Mouse (Mus musculus): Measurements from ENCODE around the gene Tbc1d23. TPM values are rescaled to one million over a fixed set of nuclear protein-coding genes. Genes with fewer than 3 reads are reported as not detected.

Tbc1d23 gene
- polyA plus RNA-seq, 1 experiment from 2014 or later = 34.5 TPM

GRCm38 (mm10) chr16:57191214-57191613 lies 40.1 kb downstream of the Tbc1d23 start:
- 94% methylated on average over 14 of the region's 14 CpGs for WGBS
- ATAC-seq (ENCODE audit: low read depth) = no peak
- H3K27me3 ChIP-seq (replicated peaks; ENCODE audit: control insufficient read depth, insufficient read depth, low read length) = no peaks in the 10 kb centered on the region

GRCm38 (mm10) chr16:57190390-57190789 lies 40.9 kb downstream of the Tbc1d23 start:
- H3K27ac ChIP-seq (replicated peaks; ENCODE audit: low read depth, low read length) = no peak overlapping the region
- H3K4me2 ChIP-seq (ENCODE audit: low read depth, low read length) = no peak overlapping the region
- H3K36me3 ChIP-seq (ENCODE audit: control insufficient read depth, insufficient read depth, low read length) = peaks cover 72% of the 10 kb centered on the region
- DNase-seq (ENCODE audit: low spot score) (no peak), ATAC-seq (ENCODE audit: low read depth) (no peak)
- H3K4me3 ChIP-seq (ENCODE audit: low read depth, low read length) = no peak overlapping the region
- no peaks in the 10 kb centered on the region for H3K4me1 ChIP-seq (ENCODE audit: control insufficient read depth, insufficient read depth, low read length)
- H3K9ac ChIP-seq (ENCODE audit: low read depth, low read length) = no peak overlapping the region
- WGBS = 95% methylated on average over 8 of the region's 8 CpGs
- H3K9me3 ChIP-seq (ENCODE audit: control insufficient read depth, low read length) = no peaks in the 10 kb centered on the region
- no peaks in the 10 kb centered on the region for H3K27me3 ChIP-seq (replicated peaks; ENCODE audit: control insufficient read depth, insufficient read depth, low read length)

More at GRCm38 (mm10) chr16:57191214-57191613, 40.1 kb downstream of the Tbc1d23 start:
- Histone ChIP-seq H3K4me3 (ENCODE audit: low read depth, low read length) (no peak overlapping the region), H3K4me1 (ENCODE audit: control insufficient read depth, insufficient read depth, low read length) (no peaks in the 10 kb centered on the region), H3K27ac (replicated peaks; ENCODE audit: low read depth, low read length) (no peak overlapping the region), H3K9ac (ENCODE audit: low read depth, low read length) (no peak overlapping the region), H3K9me3 (ENCODE audit: control insufficient read depth, low read length) (no peaks in the 10 kb centered on the region), H3K36me3 (ENCODE audit: control insufficient read depth, insufficient read depth, low read length) (peaks cover 64% of the 10 kb centered on the region), H3K4me2 (ENCODE audit: low read depth, low read length) (no peak overlapping the region)
- no peak for DNase-seq (ENCODE audit: low spot score)

- H3K27me3 ChIP-seq (replicated peaks; ENCODE audit: control insufficient read depth, insufficient read depth, low read length) = no peaks in the 10 kb centered on the region
- H3K4me1 ChIP-seq (ENCODE audit: control insufficient read depth, insufficient read depth, low read length) = no peaks in the 10 kb centered on the region
- ATAC-seq (ENCODE audit: low read depth) = no peak
- no peak for DNase-seq (ENCODE audit: low spot score)
- no peaks in the 10 kb centered on the region for H3K9me3 ChIP-seq (ENCODE audit: control insufficient read depth, low read length)
- H3K9ac ChIP-seq (ENCODE audit: low read depth, low read length) = no peak overlapping the region
- H3K36me3 ChIP-seq (ENCODE audit: control insufficient read depth, insufficient read depth, low read length) = peaks cover 70% of the 10 kb centered on the region
- 86% methylated on average over 2 of the region's 2 CpGs for WGBS
- no peak overlapping the region for H3K4me2 ChIP-seq (ENCODE audit: low read depth, low read length)
- no peak overlapping the region for H3K4me3 ChIP-seq (ENCODE audit: low read depth, low read length)
- no peak overlapping the region for H3K27ac ChIP-seq (replicated peaks; ENCODE audit: low read depth, low read length)
Measured at GRCm38 (mm10) chr16:57189493-57189892, 41.8 kb downstream of the Tbc1d23 start.

- no peak overlapping the region for H3K27ac ChIP-seq (replicated peaks; ENCODE audit: low read depth, low read length)
- H3K9me3 ChIP-seq (ENCODE audit: control insufficient read depth, low read length) = no peaks in the 10 kb centered on the region
- no peaks in the 10 kb centered on the region for H3K4me1 ChIP-seq (ENCODE audit: control insufficient read depth, insufficient read depth, low read length)
- H3K36me3 ChIP-seq (ENCODE audit: control insufficient read depth, insufficient read depth, low read length) = peaks cover 75% of the 10 kb centered on the region
- DNase-seq (ENCODE audit: low spot score) (no peak), ATAC-seq (ENCODE audit: low read depth) (no peak)
- no peak overlapping the region for H3K9ac ChIP-seq (ENCODE audit: low read depth, low read length)
- whole genome bisulfite sequencing = 94% methylated on average over 4 of the region's 4 CpGs
- H3K4me3 ChIP-seq (ENCODE audit: low read depth, low read length) = no peak overlapping the region
- H3K27me3 ChIP-seq (replicated peaks; ENCODE audit: control insufficient read depth, insufficient read depth, low read length) = no peaks in the 10 kb centered on the region
- no peak overlapping the region for H3K4me2 ChIP-seq (ENCODE audit: low read depth, low read length)
Measured at GRCm38 (mm10) chr16:57186618-57187017, 44.7 kb downstream of the Tbc1d23 start.

- Histone ChIP-seq H3K9me3 (ENCODE audit: control insufficient read depth, low read length) (no peaks in the 10 kb centered on the region), H3K36me3 (ENCODE audit: control insufficient read depth, insufficient read depth, low read length) (peaks cover 81% of the 10 kb centered on the region), H3K27ac (replicated peaks; ENCODE audit: low read depth, low read length) (no peak overlapping the region), H3K4me2 (ENCODE audit: low read depth, low read length) (no peak overlapping the region), H3K9ac (ENCODE audit: low read depth, low read length) (no peak overlapping the region), H3K4me1 (ENCODE audit: control insufficient read depth, insufficient read depth, low read length) (no peaks in the 10 kb centered on the region), H3K27me3 (replicated peaks; ENCODE audit: control insufficient read depth, insufficient read depth, low read length) (no peaks in the 10 kb centered on the region), H3K4me3 (ENCODE audit: low read depth, low read length) (no peak overlapping the region)
- no peak for ATAC-seq (ENCODE audit: low read depth)
- 85% methylated on average over 5 of the region's 5 CpGs for WGBS
- no peak for DNase-seq (ENCODE audit: low spot score)
Measured at GRCm38 (mm10) chr16:57182037-57182436, 49.3 kb downstream of the Tbc1d23 start.

- Histone ChIP-seq H3K9ac (ENCODE audit: low read depth, low read length) (no peak overlapping the region), H3K9me3 (ENCODE audit: control insufficient read depth, low read length) (no peaks in the 10 kb centered on the region), H3K27ac (replicated peaks; ENCODE audit: low read depth, low read length) (no peak overlapping the region), H3K36me3 (ENCODE audit: control insufficient read depth, insufficient read depth, low read length) (peaks cover 82% of the 10 kb centered on the region), H3K27me3 (replicated peaks; ENCODE audit: control insufficient read depth, insufficient read depth, low read length) (no peaks in the 10 kb centered on the region), H3K4me3 (ENCODE audit: low read depth, low read length) (no peak overlapping the region), H3K4me2 (ENCODE audit: low read depth, low read length) (no peak overlapping the region), H3K4me1 (ENCODE audit: control insufficient read depth, insufficient read depth, low read length) (no peaks in the 10 kb centered on the region)
- ATAC-seq (ENCODE audit: low read depth) = no peak
- 79% methylated on average over 11 of the region's 11 CpGs for WGBS
- DNase-seq (ENCODE audit: low spot score) = peak; percentile 64
Measured at GRCm38 (mm10) chr16:57181180-57181579, 50.1 kb downstream of the Tbc1d23 start.

GRCm38 (mm10) chr16:57177664-57178063 lies 53.6 kb downstream of the Tbc1d23 start:
- WGBS = 86% methylated on average over 10 of the region's 10 CpGs
- Histone ChIP-seq H3K4me2 (ENCODE audit: low read depth, low read length) (no peak overlapping the region), H3K9me3 (ENCODE audit: control insufficient read depth, low read length) (no peaks in the 10 kb centered on the region), H3K27ac (replicated peaks; ENCODE audit: low read depth, low read length) (no peak overlapping the region), H3K27me3 (replicated peaks; ENCODE audit: control insufficient read depth, insufficient read depth, low read length) (no peaks in the 10 kb centered on the region), H3K36me3 (ENCODE audit: control insufficient read depth, insufficient read depth, low read length) (peaks cover 62% of the 10 kb centered on the region), H3K4me1 (ENCODE audit: control insufficient read depth, insufficient read depth, low read length) (no peaks in the 10 kb centered on the region), H3K9ac (ENCODE audit: low read depth, low read length) (no peak overlapping the region), H3K4me3 (ENCODE audit: low read depth, low read length) (no peak overlapping the region)
- DNase-seq (ENCODE audit: low spot score) (no peak), ATAC-seq (ENCODE audit: low read depth) (no peak)

- peaks cover 62% of the 10 kb centered on the region for H3K36me3 ChIP-seq (ENCODE audit: control insufficient read depth, insufficient read depth, low read length)
- no peak overlapping the region for H3K4me2 ChIP-seq (ENCODE audit: low read depth, low read length)
- no peaks in the 10 kb centered on the region for H3K4me1 ChIP-seq (ENCODE audit: control insufficient read depth, insufficient read depth, low read length)
- no peaks in the 10 kb centered on the region for H3K9me3 ChIP-seq (ENCODE audit: control insufficient read depth, low read length)
- no peak overlapping the region for H3K4me3 ChIP-seq (ENCODE audit: low read depth, low read length)
- DNase-seq (ENCODE audit: low spot score) = peak; percentile 71
- 67% methylated on average over 2 of the region's 2 CpGs for WGBS
- H3K27me3 ChIP-seq (replicated peaks; ENCODE audit: control insufficient read depth, insufficient read depth, low read length) = no peaks in the 10 kb centered on the region
- H3K9ac ChIP-seq (ENCODE audit: low read depth, low read length) = no peak overlapping the region
- H3K27ac ChIP-seq (replicated peaks; ENCODE audit: low read depth, low read length) = no peak overlapping the region
- no peak for ATAC-seq (ENCODE audit: low read depth)
Measured at GRCm38 (mm10) chr16:57177254-57177653, 54.0 kb downstream of the Tbc1d23 start.

GRCm38 (mm10) chr16:57176276-57176675 lies 55.0 kb downstream of the Tbc1d23 start:
- DNase-seq (ENCODE audit: low spot score) (no peak), ATAC-seq (ENCODE audit: low read depth) (no peak)
- no peaks in the 10 kb centered on the region for H3K9me3 ChIP-seq (ENCODE audit: control insufficient read depth, low read length)
- H3K27ac ChIP-seq (replicated peaks; ENCODE audit: low read depth, low read length) = no peak overlapping the region
- WGBS = 90% methylated on average over 7 of the region's 7 CpGs
- H3K4me3 ChIP-seq (ENCODE audit: low read depth, low read length) = no peak overlapping the region
- H3K36me3 ChIP-seq (ENCODE audit: control insufficient read depth, insufficient read depth, low read length) = peaks cover 60% of the 10 kb centered on the region
- H3K4me2 ChIP-seq (ENCODE audit: low read depth, low read length) = no peak overlapping the region
- no peaks in the 10 kb centered on the region for H3K27me3 ChIP-seq (replicated peaks; ENCODE audit: control insufficient read depth, insufficient read depth, low read length)
- H3K4me1 ChIP-seq (ENCODE audit: control insufficient read depth, insufficient read depth, low read length) = no peaks in the 10 kb centered on the region
- H3K9ac ChIP-seq (ENCODE audit: low read depth, low read length) = no peak overlapping the region

Data from embryonic facial prominence, embryonic 14.5 days (tissue).